Mouse (Mus musculus) frontal cortex, postnatal 14 days (tissue): Measurements from ENCODE around the gene Msrb3.
"Not testable (repeated sequence)": the region's sequence is repeated elsewhere in the genome, so short reads cannot be mapped to it uniquely, and the experiment has no call there.

Source experiments
- DNase-seq, 2 experiments: peaks; one replicate each; pipeline ENCODE4 v3.0.0; 2022; ENCODE audit warnings: low spot score in 2 of 2

The Msrb3 gene

GRCm38 (mm10) chr10:120749556-120749955 lies 149.3 kb downstream of the Msrb3 start:
- DNase-seq = not testable (repeated sequence)

- DNase-seq = no peak
Measured at GRCm38 (mm10) chr10:120748156-120748555, 150.7 kb downstream of the Msrb3 start.

DNA sequence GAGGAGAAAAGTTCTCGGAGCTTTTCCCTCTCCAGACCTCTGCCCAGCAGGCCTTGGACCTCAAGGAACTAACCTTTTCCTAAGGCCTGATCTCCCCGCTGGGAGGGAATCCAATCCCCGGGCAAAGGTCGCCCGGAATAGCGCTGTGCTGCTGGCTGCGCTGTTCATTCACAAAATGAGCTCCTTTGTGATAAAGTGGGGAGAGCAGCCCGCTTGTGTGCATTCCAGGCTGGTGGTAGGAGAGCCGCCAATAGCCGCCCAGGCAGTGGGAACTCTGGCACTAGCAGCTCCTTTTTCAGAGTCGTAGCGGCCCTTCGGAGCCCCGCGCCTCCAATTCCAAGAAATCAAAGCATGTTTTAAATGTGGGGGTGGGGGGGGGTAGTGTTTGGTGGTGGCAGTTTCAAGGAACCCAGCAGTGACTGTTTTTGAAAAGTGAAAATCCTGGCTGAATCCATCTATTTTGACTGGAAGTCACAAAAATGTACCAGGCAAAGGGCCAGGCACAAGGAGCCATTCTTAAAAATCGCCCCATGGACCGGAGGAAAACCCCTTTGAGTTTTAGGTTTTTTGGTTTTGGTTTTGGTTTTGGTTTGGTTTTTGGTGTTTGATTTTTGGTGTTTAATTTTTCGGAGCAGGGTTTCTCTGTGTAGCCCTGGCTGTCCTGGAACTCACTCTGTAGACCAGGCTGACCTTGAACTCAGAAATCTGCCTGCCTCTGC lies 153.6 kb downstream of the Msrb3 start:
- DNase-seq = peak; percentile 24 to 37

DNA sequence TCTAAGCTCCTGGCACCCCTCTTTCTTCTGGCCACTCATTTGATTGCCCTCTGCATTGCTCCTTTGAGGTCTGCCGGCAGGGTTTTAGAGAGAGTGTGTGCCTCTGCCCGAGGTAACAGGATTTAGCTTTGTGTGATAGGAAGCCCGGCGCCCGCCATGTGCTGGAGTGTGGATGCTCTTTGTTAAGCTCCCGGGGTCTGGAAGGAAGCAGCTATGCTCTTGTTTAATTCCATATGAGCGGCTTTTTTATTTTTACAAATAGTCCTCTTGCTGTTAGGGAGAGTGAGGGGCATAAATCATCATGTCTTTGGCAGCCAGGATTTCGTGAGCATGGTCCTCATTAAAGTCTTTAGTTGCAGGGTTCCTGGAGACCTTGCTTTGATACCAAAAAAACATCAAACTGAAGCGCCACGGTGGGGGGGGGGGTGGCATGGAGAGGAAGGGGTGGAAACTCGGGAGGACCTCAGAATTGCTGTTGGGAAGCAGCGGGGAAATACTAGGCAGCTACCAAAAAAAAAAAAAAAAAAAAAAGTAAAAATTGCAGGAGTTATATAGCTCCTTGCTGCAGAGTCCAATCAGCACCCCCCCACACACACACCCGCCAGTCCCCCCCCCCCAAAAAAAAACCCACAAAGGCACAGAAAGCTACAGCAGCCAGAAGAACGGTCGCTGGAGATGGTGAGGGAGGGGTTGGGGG lies 154.3 kb downstream of the Msrb3 start:
- no peak for DNase-seq

DNA sequence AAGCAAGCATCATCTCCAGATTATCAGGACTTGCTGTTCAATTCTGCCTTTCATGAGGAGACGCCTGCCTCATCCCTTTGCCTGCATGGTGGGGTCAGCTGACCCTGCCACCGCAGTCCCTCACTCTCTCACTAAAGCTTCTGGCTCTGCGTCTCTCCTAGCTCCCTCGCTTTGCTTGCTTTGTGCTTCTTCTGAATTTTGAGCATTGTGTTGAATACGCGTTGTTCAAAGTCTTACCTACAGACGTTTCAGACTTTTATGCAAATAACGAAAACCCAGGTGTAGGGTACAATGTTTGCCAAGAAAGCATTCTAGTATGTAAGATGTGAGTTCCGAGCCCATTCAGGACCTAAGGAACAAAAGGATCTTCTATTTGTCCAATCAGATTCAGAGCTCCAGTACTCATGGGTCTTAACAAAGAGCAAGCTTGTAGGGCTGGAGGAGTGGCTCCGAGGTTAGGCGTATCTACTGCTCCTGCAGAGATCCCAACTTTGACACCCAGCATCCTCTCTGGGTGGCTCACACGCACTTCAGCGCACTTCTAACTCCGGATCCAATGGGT lies 162.3 kb downstream of the Msrb3 start:
- no peak for DNase-seq

DNA sequence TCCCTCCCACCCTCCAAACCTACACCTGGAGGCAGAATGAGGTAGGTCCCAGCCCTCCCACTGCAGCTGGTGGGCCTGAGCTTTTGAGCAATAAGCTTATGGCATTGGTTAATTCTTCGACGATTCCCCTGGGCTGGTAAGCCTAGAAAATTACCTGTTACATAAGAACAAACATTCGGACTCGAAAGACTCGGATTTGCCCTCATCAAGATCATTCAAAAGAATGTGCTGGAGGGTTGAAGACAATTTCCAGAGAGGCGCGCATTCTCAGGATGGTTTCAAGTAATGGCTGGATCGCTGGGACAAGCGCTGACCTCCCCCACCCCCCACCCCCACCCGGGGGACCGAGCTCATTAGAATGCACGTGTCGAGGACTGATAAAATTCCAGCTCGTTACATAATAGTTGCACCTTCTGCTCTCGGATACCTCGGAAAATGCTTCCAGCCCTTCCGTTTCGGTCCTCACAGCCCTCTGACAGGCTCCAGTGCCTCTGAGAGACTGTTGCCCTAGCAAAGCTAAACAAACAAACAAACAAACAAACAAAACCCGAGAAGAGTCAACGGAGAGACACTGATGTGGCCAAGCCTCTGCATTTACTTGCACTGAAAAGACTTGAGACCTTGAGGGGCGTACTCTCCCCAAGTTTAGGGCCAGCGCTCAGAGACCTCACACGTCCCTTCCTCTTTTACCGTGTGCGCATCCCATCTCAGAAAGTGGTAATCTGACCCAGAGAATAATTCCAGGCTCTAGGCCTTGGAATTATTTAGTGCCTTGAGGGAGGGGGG lies 163.0 kb downstream of the Msrb3 start:
- DNase-seq = no peak

GRCm38 (mm10) chr10:120734364-120734763 lies 164.5 kb downstream of the Msrb3 start:
- no peak for DNase-seq
